Mouse (Mus musculus) WW6 (cell line): ENCODE measurements around the gene Rps6ka2.
"Not testable (repeated sequence)": the region's sequence is repeated elsewhere in the genome, so short reads cannot be mapped to it uniquely, and the experiment has no call there.

Experiments
- DNase-seq: peaks from one replicate; pipeline ENCODE4 v3.0.0-alpha.2; 2013; ENCODE audit warnings: low read depth, low spot score

Gene Rps6ka2

DNA sequence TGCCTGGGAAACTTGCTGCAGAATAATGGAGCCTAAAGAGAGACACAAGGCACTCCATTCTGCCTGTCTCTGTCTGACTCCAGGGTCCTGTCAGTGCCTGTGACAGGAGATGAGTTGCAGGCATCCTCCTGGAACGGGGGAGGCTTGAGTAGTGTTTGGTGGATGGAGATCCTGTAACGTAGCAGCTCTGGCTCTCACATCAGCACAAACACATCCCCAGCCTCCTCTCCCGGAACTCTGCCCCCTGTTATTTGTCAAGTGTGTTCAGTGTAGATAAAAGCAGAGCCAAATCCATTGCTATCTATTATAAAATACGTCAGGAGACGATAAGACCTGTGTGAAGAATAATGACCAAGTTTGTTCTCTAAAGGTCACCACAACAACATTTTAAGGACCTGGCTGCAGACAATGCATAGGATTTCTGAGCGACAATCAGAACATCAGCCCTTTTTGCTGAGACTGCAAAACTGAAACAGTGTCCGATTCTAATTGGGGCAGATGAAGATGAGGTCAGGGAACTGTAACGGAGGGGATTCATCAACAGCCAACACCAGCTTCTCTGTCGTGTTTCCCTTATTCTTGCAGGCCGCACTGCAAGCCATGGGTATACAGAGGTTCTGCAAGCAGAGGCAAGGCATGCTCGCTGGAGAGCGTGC is 99.4 kb downstream of the Rps6ka2 start:
- DNase-seq = no peak

DNA sequence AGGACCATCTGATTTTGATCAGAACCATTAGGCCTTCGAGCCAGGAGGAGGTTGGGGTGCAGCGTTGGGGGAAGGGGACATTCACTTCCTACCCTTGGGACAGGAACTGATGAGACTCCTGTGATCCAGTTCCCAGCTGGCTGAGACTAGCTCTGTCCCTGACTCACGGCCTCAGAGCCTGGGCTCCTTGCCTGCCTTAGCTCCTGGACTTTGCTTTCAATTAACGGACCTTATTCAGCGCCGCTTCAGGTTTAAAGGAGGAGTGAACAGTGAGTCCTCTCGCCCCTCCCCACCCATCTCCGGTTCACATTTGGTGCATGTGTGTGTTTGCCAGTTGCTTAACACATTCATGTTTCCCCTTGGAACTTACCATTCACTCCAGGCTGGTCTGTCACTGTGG is 100.6 kb downstream of the Rps6ka2 start:
- DNase-seq = no peak

DNA sequence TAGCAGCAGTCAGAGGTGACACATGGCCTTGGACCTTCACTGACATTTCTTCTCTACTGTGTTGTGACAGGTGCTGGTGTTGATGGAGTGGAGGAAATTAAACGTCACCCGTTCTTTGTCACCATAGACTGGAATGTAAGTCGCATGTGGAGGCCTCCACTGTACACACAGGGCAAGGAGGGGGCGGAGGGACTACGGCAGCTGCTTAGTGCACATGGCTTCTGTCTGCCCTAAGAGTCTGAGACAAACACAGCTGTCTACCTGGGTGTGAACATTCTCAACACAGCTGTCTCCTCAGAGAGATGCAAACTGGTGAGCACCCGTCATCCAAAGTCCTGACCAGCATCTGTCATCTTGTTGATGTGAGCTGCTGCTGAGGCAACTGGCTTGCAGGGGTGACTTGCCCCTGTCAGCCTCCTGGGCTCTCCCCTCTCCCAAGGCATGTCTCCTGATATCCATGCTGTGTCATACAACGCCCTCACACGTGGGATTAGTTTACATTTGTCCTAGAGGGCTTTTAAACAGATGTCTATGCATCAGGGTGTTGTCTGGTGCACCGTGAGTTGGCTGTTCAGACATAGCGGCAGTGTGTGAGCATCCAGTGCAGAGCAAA is 101.7 kb downstream of the Rps6ka2 start:
- no peak for DNase-seq

DNA sequence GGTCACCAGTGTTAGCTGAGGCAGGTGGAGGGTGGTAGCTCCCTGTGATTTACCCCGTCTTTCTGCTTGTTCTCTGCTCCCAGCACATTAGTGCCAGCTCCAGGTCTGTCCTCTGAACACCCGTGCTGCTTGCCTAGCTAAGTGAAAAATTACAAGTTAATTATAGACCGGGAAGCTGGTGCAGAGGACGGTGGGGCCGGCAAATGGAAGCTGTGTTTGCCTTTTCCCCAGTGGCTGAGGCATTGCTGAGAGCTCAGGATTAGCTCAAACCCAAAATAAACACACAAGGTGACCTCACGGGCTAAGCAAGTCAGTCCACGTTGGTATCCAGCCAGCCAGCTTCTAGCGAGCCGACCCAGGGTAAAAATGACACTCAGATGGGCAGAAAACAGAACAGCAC is 103.1 kb downstream of the Rps6ka2 start:
- no peak for DNase-seq

DNA sequence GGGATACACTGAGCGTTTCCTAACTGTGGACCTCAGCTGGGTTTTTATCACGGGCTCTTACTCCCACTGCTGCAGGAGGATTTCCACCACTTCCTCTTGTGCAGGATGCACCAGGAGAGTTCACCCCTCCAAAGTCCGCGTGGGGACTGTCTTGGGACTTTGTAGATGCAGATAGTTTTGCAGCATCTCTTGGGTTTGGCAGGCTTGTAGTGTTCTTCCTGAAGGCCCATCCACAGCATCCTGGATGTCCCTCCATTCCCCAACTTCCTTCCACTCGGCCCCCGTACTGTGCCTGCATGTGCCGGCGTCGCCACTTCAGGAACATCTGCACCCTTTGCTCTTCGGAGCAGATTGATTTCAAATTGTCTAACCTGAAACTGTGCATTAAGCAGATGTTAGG is 103.9 kb downstream of the Rps6ka2 start:
- no peak for DNase-seq

DNA sequence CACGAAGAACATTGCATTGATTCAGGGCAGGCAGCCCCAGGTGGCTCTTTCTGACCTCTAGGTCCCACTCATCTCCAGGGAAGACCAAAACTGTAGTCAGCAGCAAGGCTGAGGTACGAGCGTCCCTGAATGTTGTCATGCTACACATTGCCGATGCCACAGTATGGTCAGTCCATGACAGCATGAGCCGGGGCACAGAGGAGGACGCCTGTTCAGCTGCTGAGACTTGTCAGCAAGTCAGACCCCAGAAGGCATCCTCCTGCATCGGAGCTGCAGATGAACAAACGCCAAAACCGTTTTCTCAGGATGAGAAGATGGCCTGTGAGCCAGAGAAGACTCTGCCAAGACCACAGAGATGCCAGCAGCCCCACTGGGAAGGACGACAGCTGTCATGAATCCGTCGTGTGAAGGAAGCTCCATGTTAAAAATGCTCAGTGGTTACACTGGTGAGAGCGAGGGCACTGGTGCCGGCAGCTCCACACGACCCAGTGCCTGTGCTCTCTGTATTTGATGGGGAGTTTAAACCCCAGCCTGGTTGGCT is 108.9 kb downstream of the Rps6ka2 start:
- no peak for DNase-seq

DNA sequence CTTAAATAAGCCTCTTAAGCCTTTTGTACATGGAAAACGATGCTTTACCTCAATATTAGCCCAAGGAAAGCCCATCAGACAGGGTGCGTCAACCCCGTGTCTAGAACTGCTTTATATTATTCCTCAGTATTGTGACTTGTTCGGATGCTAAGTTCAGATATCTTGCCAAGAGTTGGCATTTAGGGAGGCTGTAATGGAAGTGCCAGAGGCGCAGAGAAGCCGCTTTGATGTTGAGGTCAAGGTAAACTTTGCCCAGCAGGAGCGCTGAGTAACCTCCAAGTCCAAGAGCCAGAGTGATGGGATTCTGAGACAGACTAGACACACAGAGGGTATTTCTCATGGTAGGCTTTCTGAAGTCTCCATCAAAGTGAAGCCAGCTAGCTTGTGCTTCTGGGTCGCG is 109.3 kb downstream of the Rps6ka2 start:
- no peak for DNase-seq

DNA sequence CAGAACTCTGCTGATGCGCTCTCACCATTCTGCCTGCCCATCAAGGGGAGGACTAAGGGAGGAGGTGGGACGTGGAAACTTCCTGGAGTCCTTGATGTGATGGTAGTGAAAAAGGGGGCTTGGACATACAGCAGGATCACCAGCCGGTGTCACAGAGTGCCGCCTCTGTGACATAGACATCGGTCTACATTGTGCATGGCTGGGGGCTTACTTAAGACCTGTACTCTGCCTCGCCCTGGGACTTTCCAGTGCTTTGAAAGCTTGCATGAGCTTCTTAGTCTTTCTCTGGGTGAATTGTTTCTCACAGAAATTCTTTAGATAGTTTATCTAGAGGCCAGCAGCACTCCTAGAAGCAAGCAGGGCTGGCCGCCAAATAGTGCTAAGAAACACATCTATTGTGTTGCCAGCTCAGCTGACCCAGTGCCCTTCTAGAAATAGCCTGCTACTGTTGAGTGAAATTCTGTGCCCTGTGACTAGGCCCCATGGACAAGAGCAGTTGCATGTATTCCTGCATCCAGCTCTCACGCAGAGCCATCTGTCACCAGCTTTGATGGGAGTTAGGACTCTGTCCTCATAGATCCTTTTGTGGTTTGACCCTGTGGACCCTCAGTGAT is 114.5 kb downstream of the Rps6ka2 start:
- no peak for DNase-seq

DNA sequence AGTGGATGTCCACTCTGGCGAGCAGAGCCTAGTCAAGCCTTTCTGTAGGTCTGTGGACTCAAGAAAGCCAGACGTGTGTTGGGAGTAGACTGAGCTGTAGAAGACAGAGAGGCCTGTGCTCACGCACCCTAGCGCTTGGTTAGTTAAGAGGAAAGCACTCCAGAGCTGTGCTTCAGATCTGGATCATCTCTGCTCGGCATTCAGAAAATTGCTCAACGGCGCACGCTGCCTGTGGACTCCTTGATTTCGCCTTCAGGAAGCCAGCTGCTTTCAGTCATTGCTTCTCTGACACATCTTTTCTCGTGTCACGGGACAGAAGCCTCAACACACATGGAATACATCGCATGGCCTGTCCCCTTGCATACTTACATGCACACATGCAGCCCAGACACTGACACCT is 115.4 kb downstream of the Rps6ka2 start:
- no peak for DNase-seq

DNA sequence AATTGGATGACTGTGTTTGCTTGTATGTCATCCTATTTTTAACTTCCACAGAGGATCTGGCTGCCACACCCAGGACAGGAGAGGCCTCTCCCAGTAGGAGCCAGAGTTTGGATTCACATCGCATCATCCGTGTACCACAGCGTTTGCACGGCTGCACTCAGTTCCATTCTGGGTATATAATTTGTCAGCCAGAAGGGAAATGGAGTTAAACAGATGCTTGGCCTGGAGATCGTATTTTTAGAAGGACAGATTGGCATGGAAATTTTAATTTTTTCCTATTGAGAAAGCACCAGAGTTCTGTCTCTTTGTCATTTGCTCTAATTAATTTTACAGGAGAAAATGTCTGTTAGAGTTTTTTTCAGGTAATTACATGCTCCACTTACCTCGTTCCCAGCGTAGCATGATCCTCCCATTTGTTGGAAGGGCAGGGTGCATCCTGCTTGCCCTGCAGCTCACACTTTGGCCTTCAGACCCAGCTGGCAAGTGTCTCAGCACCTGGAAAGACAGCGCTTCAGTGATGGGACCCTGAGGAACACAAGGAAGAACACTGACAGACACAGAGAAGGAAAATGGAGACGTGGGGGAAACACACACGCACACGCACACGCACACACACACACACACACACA is 116.6 kb downstream of the Rps6ka2 start:
- DNase-seq = no peak

DNA sequence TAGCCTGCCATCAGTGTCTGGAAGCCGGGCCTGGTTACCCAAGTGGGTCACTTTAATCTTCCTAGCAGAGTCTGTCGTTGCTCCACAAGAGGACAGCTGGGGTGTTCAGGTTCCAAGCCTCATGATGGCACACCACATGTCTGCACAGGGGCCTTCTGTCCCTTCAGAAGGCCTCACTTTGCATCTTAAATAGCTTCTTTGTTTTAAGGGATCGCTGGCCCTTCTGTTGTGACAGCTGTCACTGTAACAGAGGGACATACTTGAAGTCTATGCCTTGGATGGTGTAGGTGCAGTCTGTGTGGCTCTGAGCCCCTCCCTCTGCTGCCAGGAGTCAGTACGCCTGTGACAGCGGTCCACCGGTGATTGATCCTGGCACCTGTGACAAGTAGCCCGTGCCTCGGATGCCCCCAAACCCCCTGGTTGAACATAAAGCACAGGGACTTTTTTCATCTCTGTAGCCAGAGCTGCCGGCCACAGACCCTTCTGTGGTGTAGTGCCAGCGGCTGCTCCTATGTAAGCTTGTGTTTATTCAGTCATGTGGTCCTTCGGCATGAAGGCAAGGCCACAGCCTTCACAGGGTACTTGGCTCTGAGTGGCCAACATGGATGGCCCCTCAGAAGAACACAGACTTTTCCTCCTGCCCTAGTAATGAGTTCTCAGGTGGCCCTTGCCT is 122.2 kb downstream of the Rps6ka2 start:
- DNase-seq = no peak

DNA sequence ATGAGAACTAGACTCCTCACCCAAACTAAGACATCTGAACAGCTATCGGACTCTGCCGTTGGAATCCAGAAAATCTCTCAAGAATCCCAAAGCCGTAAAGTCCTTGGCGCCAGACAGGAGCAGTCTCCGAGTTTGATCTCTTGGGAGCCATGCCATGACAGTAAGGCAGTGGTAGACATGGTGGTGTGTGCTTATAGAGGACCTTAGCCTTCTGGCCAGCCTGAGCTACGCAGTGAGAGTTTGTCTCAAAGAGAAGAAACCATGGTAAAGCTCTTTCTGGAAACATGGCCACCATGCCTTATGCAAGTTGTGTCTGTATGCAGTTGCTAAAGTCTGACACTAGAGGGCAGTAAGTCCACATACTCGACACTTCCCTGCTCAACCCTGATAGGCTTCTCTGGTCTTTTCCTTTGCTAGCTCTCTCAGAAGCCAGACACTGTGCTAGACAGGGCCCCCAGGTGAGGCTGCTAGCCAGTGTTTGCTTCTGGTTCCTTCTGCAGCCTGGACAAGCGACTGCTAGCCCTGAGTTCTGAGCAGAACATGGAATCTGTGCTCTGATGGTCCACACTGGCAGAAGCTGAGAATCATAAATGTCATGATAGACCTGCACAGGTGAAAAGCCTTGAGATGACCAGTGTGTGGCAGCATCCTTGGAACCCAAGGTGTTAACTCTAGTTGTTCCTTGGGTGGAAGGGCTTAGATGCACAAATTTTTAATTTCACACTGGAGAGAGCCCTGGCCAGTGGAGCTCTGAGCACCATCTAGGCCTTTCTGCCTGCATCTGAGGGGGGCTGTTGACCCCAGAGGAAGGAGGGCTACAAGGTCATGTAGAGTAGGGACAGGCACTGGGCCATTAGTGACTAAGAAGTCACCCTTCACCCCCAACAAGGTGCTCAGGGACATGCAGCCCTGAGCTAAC is 136.6 kb downstream of the Rps6ka2 start:
- DNase-seq = not testable (repeated sequence)

DNA sequence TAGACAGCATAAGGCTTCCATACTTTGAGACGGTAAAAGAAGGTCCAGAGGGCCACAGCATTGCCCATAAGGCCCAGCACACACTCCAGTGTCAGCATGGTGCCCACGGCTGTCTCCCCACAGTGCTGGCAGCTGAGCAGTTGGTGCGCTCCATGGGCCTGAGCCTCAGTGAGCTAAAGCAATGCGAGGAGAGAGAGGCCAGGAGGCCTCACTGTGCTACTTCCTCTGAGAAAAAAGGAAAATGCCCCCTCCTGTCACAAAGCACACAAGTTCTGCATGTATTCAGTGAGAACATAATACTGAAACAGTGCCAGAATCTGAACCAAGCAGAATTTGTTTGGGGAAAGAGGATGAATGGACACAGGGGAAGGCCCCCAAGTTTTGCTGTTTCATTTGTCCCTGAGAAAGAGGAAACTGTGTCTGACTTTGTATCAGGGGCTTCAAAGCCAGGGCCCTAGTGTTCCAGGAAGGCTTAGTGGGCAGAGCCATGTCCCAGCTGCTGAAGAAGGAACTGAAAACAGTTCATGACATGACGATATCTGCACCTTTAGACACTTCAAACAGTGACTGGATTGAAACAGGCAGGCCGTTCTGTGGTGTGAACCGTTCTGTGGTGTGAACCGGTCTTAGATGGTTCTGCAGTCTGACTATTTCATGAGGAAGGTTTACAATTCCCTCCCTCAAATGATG is 145.9 kb downstream of the Rps6ka2 start:
- not testable (repeated sequence) for DNase-seq

DNA sequence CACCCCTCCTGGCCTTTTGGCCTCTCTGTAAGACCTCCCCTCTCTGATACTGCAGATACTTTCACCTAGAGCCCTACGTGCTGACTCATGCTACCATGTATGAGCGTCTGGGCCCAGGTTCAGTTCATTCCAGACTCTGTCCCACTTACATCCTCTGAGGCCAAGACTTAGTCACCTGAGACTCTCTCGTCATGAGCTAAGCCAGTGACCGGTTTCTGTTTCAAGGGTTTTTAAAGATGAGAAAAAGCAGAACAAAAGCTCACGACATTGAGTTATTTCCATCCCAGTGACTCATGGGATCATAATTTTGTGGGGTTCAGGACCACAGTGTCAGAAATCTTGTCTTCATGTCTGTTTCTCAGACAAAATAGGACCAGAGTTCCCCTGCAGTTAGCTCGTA is 149.9 kb downstream of the Rps6ka2 start:
- not testable (repeated sequence) for DNase-seq

DNA sequence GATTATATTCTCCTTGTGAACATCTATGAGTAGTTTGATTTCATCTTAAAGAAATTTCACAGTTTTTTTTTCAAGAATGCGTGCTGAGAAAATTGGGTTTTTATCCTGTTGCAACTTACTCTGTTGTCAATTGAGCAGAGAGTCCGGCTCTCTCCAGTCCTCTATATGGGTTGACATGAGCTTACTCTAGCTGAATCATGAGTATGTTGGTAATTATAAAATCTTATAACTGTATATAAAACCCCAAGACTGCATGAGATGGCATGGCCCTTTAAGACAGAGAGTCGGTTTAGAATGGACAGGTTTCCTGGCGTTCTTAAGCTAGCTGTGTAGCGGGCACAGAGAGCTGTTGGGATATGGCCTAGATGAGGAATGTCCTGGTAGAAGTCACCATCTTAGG is 154.4 kb downstream of the Rps6ka2 start, which contains the start of gene Tcp10a:
Gene Tcp10a, plus strand, starts transcription at position 301 of the 400 bp plus-strand sequence.
- DNase-seq = not testable (repeated sequence)

DNA sequence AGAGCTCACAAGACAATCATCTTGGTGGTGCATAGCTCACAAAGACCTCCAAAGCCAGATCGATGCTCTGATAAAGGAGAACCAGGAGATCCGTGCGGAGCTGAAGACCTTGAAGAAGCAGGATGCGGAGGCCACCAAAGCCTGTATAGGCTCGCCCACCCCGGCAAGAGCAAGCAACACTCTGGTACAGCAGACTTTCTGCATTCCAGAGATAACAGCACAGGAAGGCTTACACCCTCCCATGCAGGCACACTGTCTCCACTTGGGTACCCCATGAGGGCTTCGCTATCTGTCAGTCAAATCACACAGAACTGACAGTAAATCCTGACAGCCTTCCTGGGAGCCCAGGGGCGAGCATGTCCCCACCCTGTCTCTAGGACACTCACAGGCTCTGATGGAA is 156.5 kb downstream of the Rps6ka2 start:
- DNase-seq = not testable (repeated sequence)

DNA sequence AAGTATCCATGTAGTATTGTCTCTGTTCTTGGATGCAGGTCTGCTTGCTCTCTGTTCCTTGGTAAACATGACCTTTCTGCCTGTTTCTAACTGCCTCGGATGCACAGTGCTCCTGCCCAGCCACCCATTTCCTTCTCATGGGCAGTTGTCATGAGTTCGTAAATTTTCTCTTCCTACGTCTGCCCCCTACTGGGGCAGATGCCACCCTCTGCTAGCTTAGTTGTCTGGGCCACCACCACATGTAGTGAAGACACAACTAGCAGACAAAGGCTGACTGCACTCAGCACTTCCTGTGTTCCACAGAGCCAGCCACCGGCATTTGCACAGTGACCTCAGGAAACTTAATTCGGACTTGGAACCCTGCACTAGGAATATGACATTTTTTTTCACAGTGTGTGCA is 162.8 kb downstream of the Rps6ka2 start:
- DNase-seq = not testable (repeated sequence)

DNA sequence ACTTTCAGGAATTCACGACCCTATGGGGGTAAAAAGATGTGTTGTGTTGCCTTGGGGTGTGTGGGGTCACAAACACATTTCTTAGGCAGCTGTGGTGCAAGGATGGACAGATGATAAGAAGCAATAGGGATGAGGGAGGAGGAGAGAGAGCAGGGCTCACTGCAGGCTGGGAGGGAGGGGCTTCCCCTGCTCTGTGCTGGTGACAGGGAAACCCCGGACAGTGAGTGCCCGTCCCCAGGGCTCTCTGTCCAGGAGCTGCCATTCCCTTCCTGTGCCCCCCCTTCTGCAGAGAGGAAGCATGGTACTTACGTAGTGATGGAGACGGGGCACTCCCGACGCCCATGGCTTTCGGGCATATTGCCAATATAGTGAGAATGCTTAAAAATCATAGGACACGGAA is 167.5 kb downstream of the Rps6ka2 start:
- not testable (repeated sequence) for DNase-seq

DNA sequence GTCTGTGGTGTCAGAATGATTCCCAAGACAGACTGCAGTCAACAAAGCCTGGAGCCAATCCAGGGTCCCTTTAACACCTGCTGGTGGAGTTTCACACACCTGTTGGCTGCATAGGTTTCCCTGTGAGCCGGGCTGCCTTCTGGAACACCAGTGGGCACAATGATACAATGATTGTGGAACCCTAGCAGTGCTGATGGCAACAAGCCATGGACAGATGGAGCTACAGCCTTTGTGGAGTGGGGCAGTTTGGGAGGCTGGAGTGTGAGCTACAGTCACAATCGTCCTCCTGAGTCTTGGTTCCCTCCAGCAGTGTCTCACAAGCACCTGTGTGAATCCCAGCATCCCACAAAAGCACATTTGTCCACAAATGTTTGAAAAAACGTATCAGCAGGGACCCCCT is 178.8 kb downstream of the Rps6ka2 start:
- not testable (repeated sequence) for DNase-seq

DNA sequence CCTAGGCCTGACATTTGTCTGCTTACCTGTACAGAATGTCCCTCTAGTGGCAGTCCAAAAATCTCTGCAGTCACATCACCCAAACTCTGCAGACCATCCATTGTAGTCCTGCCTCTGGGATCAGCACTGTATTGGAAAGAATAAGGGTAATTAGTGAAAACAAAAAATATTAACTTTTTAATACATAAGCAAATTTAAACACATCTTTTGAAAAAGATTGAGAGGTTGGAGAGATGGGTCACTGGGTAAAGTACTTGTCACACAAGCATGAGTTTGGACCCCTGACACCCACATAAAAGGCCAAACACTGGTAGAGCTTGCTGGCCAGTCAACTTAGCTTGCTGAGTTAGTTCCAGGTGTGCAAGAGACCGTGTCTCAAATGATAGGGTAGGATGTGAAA is 182.7 kb downstream of the Rps6ka2 start, which contains the start of gene Ttll2:
Gene Ttll2, minus strand, starts transcription at position 101 of the 400 bp plus-strand sequence.
- DNase-seq = not testable (repeated sequence)
